ENCODE assay signal across 18 mouse cellular contexts in genomic region chr1:67382366-67382765, GRCm38 (mm10).
DNase-seq lines count a peak whose midpoint lies in the region; ATAC-seq and TF ChIP-seq lines count a peak whose summit lies in the region.
"Had no signal": no experiment of that assay in that cellular context is flagged by ENCODE, and none has a peak within 500 bp of the region (broad histone marks: within the 10 kb centered on the region; RNA-seq: fewer than 3 reads in every experiment).

No protein-coding gene starts in this region.

- H3K4me1 ChIP-seq in lung, postnatal 0 days (ENCODE audit: insufficient read depth, low read depth, low read length): no peaks in the 10 kb centered on the region
- H3K4me1 ChIP-seq in intestine, embryonic 16.5 days (ENCODE audit: control insufficient read depth, insufficient read depth, low read length): no peaks in the 10 kb centered on the region
- H3K4me1 ChIP-seq: embryonic facial prominence, embryonic 10.5 days; embryonic facial prominence, embryonic 12.5 days had no signal

- no peaks in the 10 kb centered on the region for H3K27me3 ChIP-seq in lung, postnatal 0 days (replicated peaks; ENCODE audit: insufficient read depth, low read length)
- H3K27me3 ChIP-seq in intestine, embryonic 16.5 days (replicated peaks; ENCODE audit: control insufficient read depth, insufficient read depth, low read length): no peaks in the 10 kb centered on the region
- H3K27me3 ChIP-seq: embryonic facial prominence, embryonic 12.5 days; forebrain, embryonic 13.5 days; forebrain, embryonic 15.5 days had no signal

- WGBS in lung, postnatal 0 days: 85% methylated on average over 1 of the region's 1 CpGs
- WGBS in intestine, embryonic 16.5 days: 95% methylated on average over 1 of the region's 1 CpGs

- DNase-seq in lung, postnatal 0 days (ENCODE audit: low spot score): peak; percentile 8
- DNase-seq in lung, postnatal 4 days: no peak
- DNase-seq in frontal cortex, postnatal 10 days (ENCODE audit: low spot score in 2 of 2): no peak
- DNase-seq: adrenal gland, adult 2 months; adrenal gland, postnatal 10 days; adrenal gland, postnatal 25 days; cerebellum, adult 11-12 months; cerebellum, adult 2 months; cerebellum, adult 9-10 months; cerebellum, postnatal 10 days; cerebellum, postnatal 25 days; forebrain, postnatal 0 days had no signal

- H3K4me3 ChIP-seq in lung, postnatal 0 days (ENCODE audit: low read depth, low read length): no peak overlapping the region
- no peak overlapping the region for H3K4me3 ChIP-seq in intestine, embryonic 16.5 days (ENCODE audit: low read length)
- H3K4me3 ChIP-seq: embryonic facial prominence, embryonic 10.5 days; embryonic facial prominence, embryonic 12.5 days; forebrain, embryonic 13.5 days; forebrain, embryonic 15.5 days had no signal

- no peak for TF ChIP-seq CTCF in lung, postnatal 0 days (IDR thresholded peaks at IDR 0.05)

- H3K27ac ChIP-seq in lung, postnatal 0 days (ENCODE audit: low read length): no peak overlapping the region
- H3K27ac ChIP-seq in intestine, embryonic 16.5 days (ENCODE audit: low read length): no peak overlapping the region
- H3K27ac ChIP-seq: embryonic facial prominence, embryonic 10.5 days; embryonic facial prominence, embryonic 12.5 days; forebrain, embryonic 13.5 days; forebrain, embryonic 15.5 days had no signal

- H3K36me3 ChIP-seq in lung, postnatal 0 days (ENCODE audit: insufficient read depth, low read length): no peaks in the 10 kb centered on the region
- no peaks in the 10 kb centered on the region for H3K36me3 ChIP-seq in intestine, embryonic 16.5 days (ENCODE audit: control insufficient read depth, insufficient read depth, low read length)
- H3K36me3 ChIP-seq: embryonic facial prominence, embryonic 10.5 days; embryonic facial prominence, embryonic 12.5 days; forebrain, embryonic 15.5 days had no signal

- ATAC-seq in lung, postnatal 0 days: no peak
- ATAC-seq in granulocyte monocyte progenitor cell, adult 5-6 weeks (replicated peaks; ENCODE audit: poor library complexity, severe bottlenecking): peak; percentile 55
- ATAC-seq in intestine, embryonic 16.5 days: no peak
- ATAC-seq: forebrain, embryonic 13.5 days; forebrain, embryonic 15.5 days; forebrain, postnatal 0 days had no signal

- no peak for TF ChIP-seq EP300 in lung, postnatal 0 days (IDR thresholded peaks at IDR 0.05)

- H3K4me2 ChIP-seq in lung, postnatal 0 days (replicated peaks; ENCODE audit: low read depth, low read length): no peak overlapping the region
- H3K4me2 ChIP-seq in intestine, embryonic 16.5 days (ENCODE audit: low read depth, low read length): no peak overlapping the region
- H3K4me2 ChIP-seq: embryonic facial prominence, embryonic 12.5 days; forebrain, embryonic 13.5 days; forebrain, embryonic 15.5 days had no signal

- H3K9ac ChIP-seq in lung, postnatal 0 days (replicated peaks; ENCODE audit: low read depth): no peak overlapping the region
- no peak overlapping the region for H3K9ac ChIP-seq in intestine, embryonic 16.5 days (ENCODE audit: low read depth, low read length)
- H3K9ac ChIP-seq: embryonic facial prominence, embryonic 12.5 days; forebrain, embryonic 13.5 days; forebrain, embryonic 15.5 days; forebrain, postnatal 0 days had no signal

- H3K9me3 ChIP-seq in lung, postnatal 0 days (ENCODE audit: low read length): no peaks in the 10 kb centered on the region
- no peaks in the 10 kb centered on the region for H3K9me3 ChIP-seq in intestine, embryonic 16.5 days (ENCODE audit: control insufficient read depth, low read length)
- H3K9me3 ChIP-seq: embryonic facial prominence, embryonic 10.5 days; embryonic facial prominence, embryonic 12.5 days; forebrain, embryonic 13.5 days; forebrain, embryonic 15.5 days had no signal
